Mouse (Mus musculus) kidney, adult 2 months (tissue): ENCODE data around the gene Pik3ca. TPM values are rescaled to one million over a fixed set of nuclear protein-coding genes. Genes with fewer than 3 reads are reported as not detected.

Source experiments
- DNase-seq: peaks from one replicate; pipeline ENCODE4 v3.0.0; 2021
- H3K27ac ChIP-seq: fragments of 200-500 bp; 2 replicates; pipeline ENCODE4 v1.5.1; 2012; ENCODE audit warnings: low read depth, low read length, control low read depth, inconsistent platforms; ENCODE audit not compliant: insufficient read depth
- H3K27me3 ChIP-seq: fragments of 200-500 bp; replicated peaks from 2 replicates; pipeline ENCODE4 v1.6.1; 2012; ENCODE audit warnings: mild to moderate bottlenecking, moderate library complexity, low read length, inconsistent platforms; ENCODE audit not compliant: control insufficient read depth, insufficient read depth
- H3K36me3 ChIP-seq: fragments of 200-500 bp; 2 replicates; pipeline ENCODE4 v1.6.1; 2012; ENCODE audit warnings: mild to moderate bottlenecking, moderate library complexity, low read length, inconsistent platforms; ENCODE audit not compliant: control insufficient read depth, insufficient read depth
- H3K4me1 ChIP-seq: fragments of 200-500 bp; 2 replicates; pipeline ENCODE4 v1.6.1; 2011; ENCODE audit warnings: low read length; ENCODE audit not compliant: control insufficient read depth, insufficient read depth
- H3K4me3 ChIP-seq: fragments of 200-500 bp; 2 replicates; pipeline ENCODE4 v1.5.1; 2011; ENCODE audit warnings: mild to moderate bottlenecking, low read depth, low read length, control low read depth; ENCODE audit not compliant: insufficient read depth
- CTCF ChIP-seq: fragments of 200-500 bp; conservative IDR thresholded peaks from 2 replicates; pipeline ENCODE4 v1.5.1; 2011; ENCODE audit warnings: low read depth, mild to moderate bottlenecking, control low read depth, low read length, moderate library complexity, mixed read lengths; ENCODE audit not compliant: insufficient read depth, insufficient read length
- POLR2A ChIP-seq: fragments of 200-500 bp; IDR thresholded peaks from one replicate; pipeline ENCODE4 v1.6.1; 2011; ENCODE audit warnings: low read depth, low read length, control low read depth
- WGBS: fragments of 180-500 bp; shearing (Covaris S2); methylation state at CpG from one replicate; pipeline ENCODE4 v1.1.7; 2018; 5-methylcytosine and 5-hydroxymethylcytosine counted together
- polyA plus RNA-seq: library from polyadenylated mRNA; depleted of rRNA; stranded (reverse); fragments of >200 nt; gene quantifications from 2 replicates; pipeline ENCODE4 v1.2.3, GENCODE M21; 2012

The Pik3ca gene
- polyA plus RNA-seq, 1 experiment: 10.2 TPM

DNA sequence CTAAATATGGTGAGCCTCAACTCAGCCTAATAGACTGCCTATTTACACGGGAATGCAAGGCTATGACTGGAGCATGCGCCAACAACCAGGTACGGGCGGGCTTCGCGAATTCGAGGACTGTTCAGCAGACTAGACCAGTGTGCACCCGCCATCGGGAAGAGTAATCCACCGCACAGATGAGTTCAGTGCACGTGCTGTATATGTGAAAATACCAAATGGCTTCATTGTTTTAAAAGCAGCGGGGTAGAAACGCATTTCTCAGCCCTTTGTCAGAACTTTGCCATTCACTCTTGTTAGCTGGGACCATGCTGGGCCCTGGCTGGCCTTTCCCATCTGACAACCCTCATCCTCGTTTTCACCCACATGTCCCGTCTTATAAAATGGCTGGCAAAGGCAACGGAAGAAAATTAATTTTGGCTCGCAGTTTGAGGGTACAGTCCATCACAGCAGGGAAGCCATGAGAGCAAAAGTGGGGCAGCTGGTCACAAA is 31.2 kb upstream of the Pik3ca start:
- WGBS: 66% methylated on average over 17 of the region's 17 CpGs
- TF ChIP-seq POLR2A (no peak), CTCF (no peak)
- DNase-seq: no peak
- no peaks in the 10 kb centered on the region for H3K27me3 ChIP-seq
- H3K4me3 ChIP-seq: peak overlapping the region; percentile 95
- no peaks in the 10 kb centered on the region for H3K36me3 ChIP-seq
- no peak overlapping the region for H3K27ac ChIP-seq
- peaks cover 7% of the 10 kb centered on the region; the same call in 1 of the 2 replicates for H3K4me1 ChIP-seq

DNA sequence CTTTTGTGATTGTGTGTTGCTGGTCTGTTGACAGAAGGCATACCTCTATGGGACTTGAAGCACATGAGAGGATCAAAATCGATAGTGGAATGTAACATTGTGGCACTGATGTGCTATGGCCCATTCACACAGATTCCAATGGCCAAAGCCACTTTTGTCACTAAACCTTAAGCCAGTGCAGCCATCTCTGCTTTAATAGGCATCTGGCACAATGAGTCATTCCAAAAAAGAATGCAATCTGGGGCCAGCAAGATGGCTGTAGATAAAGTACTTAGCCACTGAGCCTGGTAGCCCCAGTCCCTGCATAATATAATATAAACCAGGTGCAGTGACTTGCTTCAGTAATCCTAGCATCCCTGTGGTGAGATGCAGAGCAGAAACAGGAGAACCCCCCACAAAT is 30.0 kb upstream of the Pik3ca start:
- Histone ChIP-seq H3K27ac (no peak overlapping the region), H3K36me3 (no peaks in the 10 kb centered on the region), H3K4me3 (no peak overlapping the region), H3K4me1 (peaks cover 7% of the 10 kb centered on the region; the same call in 1 of the 2 replicates), H3K27me3 (no peaks in the 10 kb centered on the region)
- 73% methylated on average over 1 of the region's 1 CpGs for WGBS
- no peak for TF ChIP-seq POLR2A
- no peak for TF ChIP-seq CTCF
- DNase-seq: no peak

DNA sequence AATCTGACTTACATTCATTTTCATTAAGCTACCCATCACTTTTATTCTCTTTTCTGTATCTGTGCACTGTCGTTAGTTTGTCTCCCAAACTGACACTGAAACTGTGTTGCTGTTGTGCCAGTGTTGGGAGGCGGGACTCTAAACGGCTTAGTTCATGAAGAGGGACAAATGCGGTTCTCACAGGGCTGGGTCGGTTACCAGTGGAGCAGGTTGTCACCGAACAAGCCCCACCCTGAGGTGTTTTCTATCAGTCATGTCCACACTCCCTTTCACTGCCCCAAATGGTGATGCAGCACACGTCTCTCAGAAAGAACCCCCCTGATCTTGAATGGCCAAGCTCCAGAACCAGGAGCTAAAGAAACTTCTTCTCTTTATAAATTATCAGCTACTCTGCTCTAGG is 25.5 kb upstream of the Pik3ca start:
- TF ChIP-seq CTCF (no peak), POLR2A (no peak)
- no peak overlapping the region for H3K27ac ChIP-seq
- no peaks in the 10 kb centered on the region for H3K4me1 ChIP-seq
- no peaks in the 10 kb centered on the region for H3K27me3 ChIP-seq
- 79% methylated on average over 7 of the region's 7 CpGs for WGBS
- no peak for DNase-seq
- H3K4me3 ChIP-seq: no peak overlapping the region
- no peaks in the 10 kb centered on the region for H3K36me3 ChIP-seq

DNA sequence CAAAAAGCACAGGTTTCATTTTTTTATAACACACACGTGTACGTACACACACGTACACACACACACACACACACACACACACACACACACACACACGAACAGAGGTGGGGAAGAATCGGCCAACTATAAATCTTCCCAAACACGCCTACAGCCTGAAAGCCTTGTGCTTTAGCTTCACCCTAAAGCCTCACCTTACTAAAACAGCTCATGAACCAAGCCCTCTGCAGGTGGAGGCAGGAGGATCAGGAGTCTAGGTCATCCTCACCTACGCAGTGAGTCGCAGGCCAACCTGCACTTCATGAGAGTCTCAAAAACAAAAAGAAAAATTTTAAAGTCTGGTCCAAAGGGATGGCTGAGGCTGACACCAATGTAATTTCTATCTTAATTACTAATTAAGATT is 25.0 kb upstream of the Pik3ca start:
- TF ChIP-seq POLR2A (no peak), CTCF (no peak)
- WGBS: 88% methylated on average over 8 of the region's 8 CpGs
- Histone ChIP-seq H3K27ac (no peak overlapping the region), H3K4me1 (no peaks in the 10 kb centered on the region), H3K27me3 (no peaks in the 10 kb centered on the region), H3K36me3 (no peaks in the 10 kb centered on the region), H3K4me3 (no peak overlapping the region)
- DNase-seq: no peak

DNA sequence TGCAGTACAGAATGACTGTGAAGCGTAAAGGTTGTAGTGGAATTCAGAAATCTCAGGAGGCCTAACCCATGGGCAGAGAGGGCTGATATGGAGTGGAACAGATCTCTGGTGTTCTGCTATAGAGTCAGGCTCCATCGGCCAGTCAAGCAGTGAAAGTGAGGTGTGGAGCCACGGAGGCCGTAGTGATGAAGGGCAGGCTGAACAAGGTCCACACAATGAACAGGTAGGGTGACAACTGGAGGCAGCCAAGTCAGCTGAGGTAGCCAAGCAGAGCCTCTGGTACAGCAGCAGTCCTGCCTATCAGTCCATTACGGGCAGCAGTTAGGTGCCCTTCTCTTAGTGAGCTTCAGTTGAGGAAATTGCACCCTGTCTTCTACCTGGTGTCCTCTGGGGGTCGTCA is 24.2 kb upstream of the Pik3ca start:
- TF ChIP-seq POLR2A: no peak
- no peak for TF ChIP-seq CTCF
- Histone ChIP-seq H3K27me3 (no peaks in the 10 kb centered on the region), H3K36me3 (no peaks in the 10 kb centered on the region), H3K27ac (no peak overlapping the region), H3K4me3 (no peak overlapping the region), H3K4me1 (no peaks in the 10 kb centered on the region)
- DNase-seq: peak; percentile 20
- WGBS: 66% methylated on average over 6 of the region's 6 CpGs

DNA sequence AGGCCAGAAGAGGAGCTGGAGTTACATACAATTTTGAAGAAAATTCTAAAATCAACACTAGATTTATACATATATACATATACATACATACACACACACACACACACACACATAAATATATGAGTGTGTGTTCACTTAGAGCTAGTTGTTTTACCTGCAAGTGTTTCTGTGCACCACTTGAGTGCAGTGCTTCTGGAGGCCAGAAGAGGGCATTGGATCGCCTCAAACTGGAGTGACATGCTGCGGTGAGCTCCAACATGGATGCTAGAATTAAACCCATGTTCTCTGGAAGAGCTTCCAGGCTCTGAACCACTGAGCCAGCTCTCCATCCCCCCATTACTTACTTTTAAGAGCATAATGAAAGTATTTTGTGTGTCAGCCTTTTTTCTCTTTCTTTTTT is 17.6 kb upstream of the Pik3ca start:
- Histone ChIP-seq H3K4me3 (no peak overlapping the region), H3K36me3 (no peaks in the 10 kb centered on the region), H3K27ac (no peak overlapping the region), H3K27me3 (no peaks in the 10 kb centered on the region), H3K4me1 (no peaks in the 10 kb centered on the region)
- TF ChIP-seq CTCF (peak; percentile 74), POLR2A (no peak)
- peak; percentile 51 for DNase-seq
- WGBS: 31% methylated on average over 2 of the region's 2 CpGs

DNA sequence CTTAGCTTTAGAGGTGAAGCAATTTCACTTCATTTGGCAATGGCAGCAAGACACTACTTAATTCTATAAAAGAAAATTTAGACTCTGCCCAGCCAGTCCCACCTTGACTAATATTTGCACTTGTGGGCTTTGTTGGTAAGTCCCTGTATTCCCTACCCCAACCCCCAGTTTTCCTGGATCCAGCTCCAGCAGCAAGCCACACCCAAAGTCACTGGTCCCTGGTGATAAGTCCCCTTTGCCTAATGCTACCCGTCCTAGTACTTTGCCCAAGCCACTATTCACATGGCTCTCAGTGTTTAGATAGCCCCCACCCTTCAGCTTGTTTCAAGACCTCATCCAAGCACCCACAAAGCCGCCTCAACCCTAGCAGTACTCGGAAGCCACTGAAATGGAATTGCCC is 15.9 kb upstream of the Pik3ca start:
- 91% methylated on average over 3 of the region's 3 CpGs for WGBS
- Histone ChIP-seq H3K4me3 (no peak overlapping the region), H3K36me3 (no peaks in the 10 kb centered on the region), H3K4me1 (no peaks in the 10 kb centered on the region), H3K27me3 (no peaks in the 10 kb centered on the region), H3K27ac (no peak overlapping the region)
- TF ChIP-seq CTCF (no peak), POLR2A (no peak)
- DNase-seq: no peak

DNA sequence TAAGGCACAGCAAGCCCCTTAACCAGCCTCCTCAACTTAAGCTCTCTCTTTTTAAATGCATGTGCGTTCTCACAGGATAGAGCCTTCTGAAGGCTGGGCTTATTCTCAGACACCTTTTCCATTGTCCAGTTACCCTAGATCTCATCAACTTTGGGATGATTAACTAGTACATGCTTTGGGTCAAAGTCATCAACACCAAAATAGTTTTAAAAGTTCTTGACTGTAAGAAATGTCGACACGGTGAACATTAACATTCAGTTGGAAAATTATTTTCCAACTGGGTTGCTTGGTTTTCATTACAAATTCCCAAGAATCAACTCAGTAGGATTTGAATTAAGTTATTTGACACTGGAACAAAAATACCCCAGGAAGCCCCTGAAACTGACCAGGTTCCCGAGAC is 4.6 kb upstream of the Pik3ca start:
- no peaks in the 10 kb centered on the region for H3K36me3 ChIP-seq
- H3K4me1 ChIP-seq: peaks cover 18% of the 10 kb centered on the region
- no peak for TF ChIP-seq POLR2A
- no peak for TF ChIP-seq CTCF
- peak overlapping the region; percentile 97 for H3K27ac ChIP-seq
- peak; percentile 75 for DNase-seq
- WGBS: 62% methylated on average over 4 of the region's 4 CpGs
- H3K27me3 ChIP-seq: no peaks in the 10 kb centered on the region
- H3K4me3 ChIP-seq: no peak overlapping the region
